In genomic region chr10:93087504-93087903, GRCm38 (mm10) we compare ENCODE assay signal across 33 mouse cellular contexts. TPM values are rescaled to one million over a fixed set of nuclear protein-coding genes. Genes with fewer than 3 reads are reported as not detected.
"Had no signal": no experiment of that assay in that cellular context is flagged by ENCODE, and none has a peak within 500 bp of the region (broad histone marks: within the 10 kb centered on the region; RNA-seq: fewer than 3 reads in every experiment).

No protein-coding gene starts in this region.

- H3K27me3 ChIP-seq: limb, embryonic 12.5 days; limb, embryonic 13.5 days; limb, embryonic 15.5 days; liver, embryonic 12.5 days; liver, embryonic 13.5 days; lung, embryonic 15.5 days; megakaryocyte, embryonic 14.5 days; midbrain, embryonic 12.5 days; midbrain, embryonic 13.5 days; midbrain, embryonic 15.5 days; neural tube, embryonic 12.5 days had no signal

- H3K36me3 ChIP-seq: limb, embryonic 10.5 days; limb, embryonic 12.5 days; limb, embryonic 13.5 days; limb, embryonic 15.5 days; liver, embryonic 12.5 days; liver, embryonic 13.5 days; liver, embryonic 15.5 days; lung, embryonic 15.5 days; midbrain, embryonic 10.5 days; midbrain, embryonic 12.5 days; midbrain, embryonic 13.5 days; midbrain, embryonic 15.5 days; neural tube, embryonic 12.5 days had no signal

- DNase-seq: left cerebral cortex, postnatal 4 days; liver; liver, embryonic 13.5 days; liver, postnatal 0 days; lung, adult 18-20 months; lung, adult 2 months; lung, embryonic 14.5 days; lung, postnatal 10 days; lung, postnatal 14 days; lung, postnatal 36 days; lung, postnatal 4 days; midbrain, embryonic 14.5 days had no signal

- H3K4me3 ChIP-seq: limb, embryonic 10.5 days; limb, embryonic 12.5 days; limb, embryonic 13.5 days; limb, embryonic 15.5 days; liver, embryonic 12.5 days; liver, embryonic 13.5 days; liver, embryonic 15.5 days; lung, embryonic 15.5 days; megakaryocyte, embryonic 14.5 days; midbrain, embryonic 10.5 days; midbrain, embryonic 12.5 days; midbrain, embryonic 13.5 days; midbrain, embryonic 15.5 days; myocyte; neural tube, embryonic 12.5 days had no signal

- ATAC-seq: liver, embryonic 12.5 days; liver, postnatal 0 days; lung, postnatal 0 days; midbrain, embryonic 13.5 days; midbrain, embryonic 15.5 days; midbrain, embryonic 16.5 days had no signal

- H3K4me2 ChIP-seq: limb, embryonic 12.5 days; limb, embryonic 13.5 days; limb, embryonic 15.5 days; liver, embryonic 11.5 days; liver, embryonic 12.5 days; liver, embryonic 13.5 days; liver, embryonic 15.5 days; lung, embryonic 14.5 days; lung, embryonic 15.5 days; midbrain, embryonic 11.5 days; midbrain, embryonic 12.5 days; midbrain, embryonic 13.5 days; midbrain, embryonic 15.5 days; neural tube, embryonic 12.5 days had no signal

- H3K9me3 ChIP-seq: limb, embryonic 10.5 days; limb, embryonic 12.5 days; limb, embryonic 13.5 days; limb, embryonic 15.5 days; liver, embryonic 12.5 days; liver, embryonic 13.5 days; liver, embryonic 15.5 days; lung, embryonic 15.5 days; megakaryocyte, embryonic 14.5 days; midbrain, embryonic 10.5 days; midbrain, embryonic 12.5 days; midbrain, embryonic 13.5 days; midbrain, embryonic 15.5 days; neural tube, embryonic 12.5 days had no signal

- H3K4me1 ChIP-seq: limb, embryonic 15.5 days had no signal

- H3K9ac ChIP-seq: limb, embryonic 12.5 days; limb, embryonic 13.5 days; limb, embryonic 15.5 days; liver, embryonic 12.5 days; liver, embryonic 13.5 days; liver, embryonic 14.5 days; liver, embryonic 15.5 days; liver, postnatal 0 days; lung, embryonic 14.5 days; lung, embryonic 15.5 days; midbrain, embryonic 12.5 days; midbrain, embryonic 13.5 days; midbrain, embryonic 15.5 days; neural tube, embryonic 12.5 days had no signal

- H3K27ac ChIP-seq: limb, embryonic 10.5 days; limb, embryonic 12.5 days; limb, embryonic 13.5 days; limb, embryonic 15.5 days; liver, embryonic 12.5 days; liver, embryonic 13.5 days; liver, embryonic 14.5 days; liver, embryonic 15.5 days; lung, embryonic 15.5 days; macrophage; midbrain, embryonic 10.5 days; midbrain, embryonic 12.5 days; midbrain, embryonic 13.5 days; midbrain, embryonic 15.5 days; neural tube, embryonic 12.5 days had no signal

RNA-seq across cellular contexts. Expression of gene Cfap54, which starts 6.1 kb away (rescaled TPM):
- polyA plus RNA-seq: liver, embryonic 16.5 days; macrophage had no signal
